Mouse (Mus musculus) heart, postnatal 4 days (tissue): ENCODE data around the gene Clec16a. TPM values are rescaled to one million over a fixed set of nuclear protein-coding genes. Genes with fewer than 3 reads are reported as not detected.

ENCODE experiments used
- DNase-seq: peaks from one replicate; pipeline ENCODE4 v3.0.0; 2021
- total RNA-seq, 2 experiments: library from RNA; stranded (reverse); gene quantifications; 2 replicates each; pipeline ENCODE4 v1.2.3; 2021

Gene Clec16a
- total RNA-seq, 2 experiments from 2014 or later = 40.5 to 42.2 TPM

DNA sequence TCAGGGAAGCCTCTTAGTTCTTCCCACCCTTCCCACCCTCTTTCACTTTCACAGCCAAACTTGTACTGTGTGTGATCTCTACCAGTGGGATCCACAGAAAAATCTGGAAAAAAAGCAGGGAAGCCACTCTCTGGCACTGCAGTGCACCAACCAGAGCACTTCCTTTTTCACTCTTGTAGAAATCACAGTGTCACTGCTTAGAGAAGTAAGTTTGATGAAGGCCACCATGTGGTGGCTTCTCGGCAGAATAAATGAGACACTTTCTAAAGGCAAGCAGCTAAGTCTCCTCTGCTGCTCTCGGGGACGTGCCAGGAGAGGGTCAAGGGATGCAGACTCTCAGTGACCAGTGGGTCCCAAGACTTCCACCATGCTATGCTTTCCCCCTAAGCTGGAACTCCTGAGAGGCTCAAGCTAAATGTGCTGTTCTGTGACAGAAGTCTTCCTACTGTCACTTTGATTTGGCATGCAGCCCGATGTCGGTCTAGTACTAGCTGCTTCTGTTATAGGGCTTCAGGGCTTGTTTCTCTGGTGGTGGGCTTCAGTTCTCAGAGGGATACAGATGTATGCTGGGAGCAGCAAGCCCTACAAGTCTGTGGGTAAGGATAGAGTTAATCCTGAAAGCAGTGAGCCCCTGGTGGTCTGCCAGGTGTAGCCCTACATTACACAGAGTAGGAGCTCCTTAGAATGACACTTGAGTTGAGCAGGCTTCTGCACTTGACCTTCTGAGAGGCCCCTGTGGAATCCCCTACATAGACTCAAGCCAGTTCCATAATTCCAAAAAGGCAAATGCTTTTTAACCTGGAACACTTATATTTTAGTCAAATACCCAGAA is 178.9 kb downstream of the Clec16a start:
- DNase-seq = no peak

DNA sequence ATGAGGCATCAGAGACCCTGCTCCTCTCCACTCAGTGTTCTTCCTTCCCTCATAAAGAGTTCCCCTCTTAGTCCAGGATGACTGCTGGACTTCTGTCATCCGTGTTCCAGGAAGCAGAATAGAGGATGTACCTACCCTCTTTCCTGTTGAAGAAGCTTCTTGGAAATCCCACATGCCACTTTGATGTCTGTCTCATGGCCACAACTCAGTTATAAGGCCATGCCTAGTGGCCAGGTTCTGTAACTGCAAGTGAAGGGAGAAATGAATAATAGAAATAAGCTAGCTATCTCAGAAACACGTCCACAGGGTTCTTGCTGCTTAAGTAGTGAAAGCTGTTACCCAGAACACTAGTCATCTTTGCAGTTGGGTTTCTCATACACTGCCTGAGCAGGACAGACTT is 180.0 kb downstream of the Clec16a start:
- no peak for DNase-seq

DNA sequence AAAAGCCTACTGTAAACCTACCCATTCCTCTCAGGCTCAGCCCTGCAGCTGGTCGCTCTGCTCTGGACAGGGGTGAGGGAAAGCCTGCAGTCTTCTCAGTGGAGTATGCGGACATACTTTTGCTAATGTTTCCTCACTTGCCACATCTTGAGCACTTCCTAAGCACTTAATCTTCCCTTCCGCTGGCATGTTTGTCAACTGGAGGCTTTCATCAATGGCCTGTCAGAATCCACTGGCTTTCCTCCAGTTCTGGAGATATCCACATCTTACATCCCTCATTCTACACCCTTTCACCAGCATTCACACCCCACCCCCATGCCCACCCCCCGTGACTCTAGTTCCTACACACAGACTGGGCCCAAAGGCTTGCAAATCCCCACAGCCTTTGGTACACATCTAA is 182.5 kb downstream of the Clec16a start:
- DNase-seq = no peak

DNA sequence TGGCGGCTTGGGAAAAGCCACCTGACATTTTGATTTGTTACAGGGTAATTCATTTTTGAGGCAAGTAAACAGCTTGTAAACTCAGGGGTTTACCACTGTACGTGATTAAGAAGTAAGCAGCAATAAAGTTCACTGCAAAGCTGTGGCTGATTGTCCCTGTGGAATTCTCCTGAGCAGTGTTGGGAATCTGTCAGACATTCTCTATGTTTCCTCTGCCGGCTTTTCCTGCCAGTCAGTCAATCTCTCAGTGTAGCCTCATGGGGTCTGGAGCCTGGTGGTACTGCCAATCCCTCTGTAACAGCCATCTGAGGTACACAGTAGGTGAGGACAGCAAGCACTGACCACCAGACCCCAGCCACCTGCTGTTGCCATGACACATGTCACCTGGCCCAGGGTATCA is 183.7 kb downstream of the Clec16a start:
- no peak for DNase-seq

DNA sequence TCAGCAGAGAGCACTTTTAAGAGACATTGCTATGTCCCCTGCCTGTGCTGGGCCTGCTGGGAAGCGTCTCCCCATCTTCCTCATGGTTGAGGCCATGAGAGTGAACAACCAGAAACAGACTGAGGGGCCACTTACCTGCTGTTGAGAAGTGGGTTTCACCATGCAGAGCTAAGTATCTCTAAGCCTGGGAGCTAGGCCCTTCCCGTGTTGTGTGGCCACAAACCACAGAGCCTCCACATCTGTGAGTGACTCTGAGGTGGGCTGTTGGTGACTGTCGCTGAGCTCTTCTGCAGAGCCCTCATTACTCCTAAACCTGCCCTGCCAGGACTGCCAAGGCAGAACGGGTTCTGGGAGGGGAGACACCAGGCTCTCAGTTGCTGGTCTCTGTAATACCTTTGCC is 185.8 kb downstream of the Clec16a start:
- DNase-seq = no peak

DNA sequence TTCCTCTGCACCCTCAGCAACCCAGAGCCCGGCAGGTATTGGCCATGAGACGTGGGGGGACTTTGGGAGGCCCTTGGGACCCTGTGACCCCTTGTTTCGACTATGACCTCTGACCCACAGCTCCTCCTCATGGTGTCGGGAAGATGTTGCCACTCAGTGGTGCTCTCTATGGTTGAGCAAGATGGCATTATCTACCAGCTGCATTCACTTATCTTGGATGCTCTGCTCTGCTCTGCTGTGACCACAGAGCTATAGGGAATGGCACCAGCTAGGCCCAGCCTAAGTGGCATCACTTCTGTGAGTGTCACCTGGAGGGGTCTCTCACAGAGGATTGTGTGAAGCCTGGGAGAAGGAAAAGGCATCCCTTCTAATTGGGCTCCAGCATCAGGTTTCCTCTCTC is 186.6 kb downstream of the Clec16a start:
- DNase-seq = no peak

DNA sequence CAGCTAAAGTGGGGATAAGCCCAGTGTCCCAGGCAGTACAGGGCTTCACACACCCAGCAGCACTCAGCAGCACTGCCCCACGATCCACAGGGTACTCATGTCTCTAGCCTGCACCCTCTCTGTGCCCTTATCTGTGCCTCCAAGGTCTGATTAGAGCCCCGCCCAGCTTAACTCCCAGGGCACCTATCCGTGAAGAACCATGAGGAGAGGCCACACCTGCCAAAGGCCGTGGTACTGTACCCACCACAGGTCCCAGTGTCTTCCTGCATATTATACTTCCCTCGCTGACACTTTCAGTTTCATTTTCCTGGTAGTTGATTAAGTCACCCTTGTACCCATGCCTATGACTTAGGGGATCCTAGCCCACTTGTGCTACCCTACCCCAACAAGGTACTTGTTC is 187.3 kb downstream of the Clec16a start:
- no peak for DNase-seq

DNA sequence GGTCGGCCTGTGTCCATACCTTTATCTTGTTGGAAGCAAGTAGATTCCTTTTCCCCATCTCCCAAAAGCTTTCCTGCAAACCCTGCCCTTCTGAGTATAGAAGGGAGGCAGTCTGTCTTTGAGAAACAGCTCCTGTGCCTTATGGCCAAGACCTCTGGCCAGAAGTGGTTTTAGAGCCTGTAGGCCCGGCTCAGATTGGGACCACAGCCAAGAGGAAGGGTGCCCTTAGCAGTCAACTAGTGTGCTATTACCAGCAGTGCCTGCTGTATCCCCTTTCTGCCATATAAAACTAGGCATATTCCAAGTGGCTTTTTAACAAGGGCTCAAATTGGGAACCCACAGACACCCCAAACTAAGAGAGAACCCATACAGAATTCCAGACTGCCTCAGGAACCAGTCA is 190.6 kb downstream of the Clec16a start:
- DNase-seq = peak; percentile 45

DNA sequence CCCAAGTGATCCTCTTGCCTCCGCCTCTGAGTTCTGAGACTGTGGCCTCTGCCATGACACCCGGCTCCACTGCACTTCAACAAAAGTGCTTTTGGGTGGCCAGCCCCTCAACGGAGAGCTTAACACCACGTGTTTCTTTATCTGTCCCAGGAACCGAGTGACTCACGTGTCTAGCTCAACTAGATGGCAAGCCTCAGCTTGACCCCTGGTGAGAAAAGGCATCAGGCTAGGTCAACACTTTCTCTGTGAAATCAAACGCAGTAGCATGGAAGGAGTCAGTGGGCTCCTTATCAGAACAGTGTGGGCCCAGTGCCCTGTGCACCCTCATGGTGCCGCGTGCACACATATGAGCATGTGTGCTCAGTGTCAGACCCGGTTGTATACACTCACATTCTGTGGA is 191.2 kb downstream of the Clec16a start:
- DNase-seq = no peak

DNA sequence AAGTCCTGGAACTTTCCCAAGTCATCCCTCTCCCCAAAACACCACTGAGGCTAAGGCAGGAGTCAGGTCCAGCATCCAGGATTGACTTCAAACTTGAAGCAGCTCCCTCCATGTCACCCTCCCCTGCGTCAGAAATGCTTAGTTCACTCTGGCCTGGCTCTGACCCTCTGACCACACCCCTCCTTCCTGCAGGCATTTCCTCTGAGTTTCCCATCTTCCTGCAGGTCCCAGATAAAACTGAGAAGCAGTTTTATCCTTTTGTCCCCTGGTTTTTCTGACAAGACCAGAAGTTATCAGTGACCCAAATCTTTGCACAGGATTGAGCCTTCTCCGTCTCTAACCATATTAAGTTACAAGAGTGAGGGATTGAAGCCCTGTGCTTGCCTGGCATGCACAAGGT is 192.4 kb downstream of the Clec16a start:
- peak; percentile 52 for DNase-seq

DNA sequence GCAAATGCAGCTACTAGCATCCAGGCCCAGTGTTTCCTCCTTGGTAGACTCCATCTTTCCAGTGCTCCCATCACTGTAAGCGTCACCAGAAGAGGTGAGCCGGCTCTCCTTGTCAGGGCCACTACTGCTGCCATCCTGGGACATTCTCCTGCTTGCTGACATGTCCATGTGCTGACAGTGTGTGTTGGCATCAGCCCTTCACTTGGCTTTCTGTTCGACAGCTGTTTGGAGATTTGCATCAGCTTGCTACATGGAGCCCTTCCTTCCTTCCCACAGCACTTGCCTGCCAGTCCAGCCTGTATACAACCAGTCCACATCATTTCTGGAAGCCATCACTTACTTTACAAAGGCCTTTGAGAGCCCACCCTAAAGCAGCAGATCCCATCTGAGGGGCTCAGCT is 193.7 kb downstream of the Clec16a start:
- DNase-seq = no peak

DNA sequence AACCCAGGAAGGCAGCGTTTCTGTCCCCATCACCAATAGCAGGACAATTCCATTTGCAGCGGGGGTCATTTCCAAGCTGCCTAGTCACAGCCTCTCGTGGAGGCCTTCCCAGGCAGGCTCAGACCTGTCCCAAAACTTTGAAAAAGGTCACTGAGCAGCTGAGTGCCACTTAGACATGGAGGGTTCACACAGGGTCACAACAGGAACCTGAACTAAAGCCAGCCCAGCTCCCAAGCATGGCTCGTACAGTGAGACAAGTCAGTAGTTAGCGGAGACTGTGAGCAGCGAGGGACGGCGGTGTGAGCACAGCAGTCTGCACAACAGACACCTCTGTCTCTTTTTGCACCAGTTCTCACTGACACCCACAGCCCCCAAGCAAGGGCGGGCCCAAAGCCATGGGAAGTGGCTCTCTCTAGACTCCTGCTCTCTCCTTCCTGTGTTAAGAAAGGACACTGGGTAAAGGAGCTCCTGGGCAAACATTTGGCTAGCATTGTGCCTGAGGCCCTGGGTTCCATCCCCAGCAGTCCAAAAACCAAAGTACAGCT is 194.8 kb downstream of the Clec16a start:
- peak; percentile 47 for DNase-seq

DNA sequence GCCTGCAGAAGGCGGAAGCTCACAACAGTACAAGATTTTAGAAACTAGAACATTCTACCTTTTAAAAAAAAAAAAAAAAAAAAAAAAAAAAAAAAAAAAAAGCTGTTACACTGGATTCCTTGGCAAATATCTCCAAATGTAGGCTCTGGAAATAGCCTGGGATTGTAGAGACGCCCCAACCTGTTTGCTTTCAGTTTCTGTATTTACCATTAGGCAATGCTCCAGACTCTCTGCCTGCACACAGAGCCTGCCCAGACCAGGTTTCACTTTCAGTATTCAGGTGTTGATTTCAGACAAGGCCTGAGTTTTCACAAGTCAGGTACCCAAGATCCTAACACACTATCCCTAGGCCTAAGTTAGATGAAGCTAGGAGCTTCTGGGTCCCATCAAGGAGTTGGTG is 195.9 kb downstream of the Clec16a start:
- no peak for DNase-seq

DNA sequence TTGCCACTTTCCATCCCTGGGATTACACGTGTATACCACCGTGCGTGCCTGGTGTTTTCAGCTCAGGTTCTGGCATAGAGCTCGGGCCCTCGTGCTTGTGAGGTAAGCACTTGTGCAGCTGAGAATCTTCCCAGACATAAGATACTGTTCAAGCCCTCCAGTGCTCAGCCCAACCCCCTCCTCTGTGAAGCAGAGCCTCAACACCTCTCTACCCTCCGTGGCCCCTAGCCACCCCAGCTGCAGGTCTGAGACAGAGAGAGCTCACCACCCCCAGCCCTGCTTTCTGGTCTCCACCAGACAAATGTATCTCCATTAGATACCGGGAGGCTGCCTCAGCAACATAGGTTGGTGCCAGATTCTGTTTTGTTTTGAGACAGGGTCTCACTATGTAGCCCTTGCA is 204.1 kb downstream of the Clec16a start:
- DNase-seq = no peak

DNA sequence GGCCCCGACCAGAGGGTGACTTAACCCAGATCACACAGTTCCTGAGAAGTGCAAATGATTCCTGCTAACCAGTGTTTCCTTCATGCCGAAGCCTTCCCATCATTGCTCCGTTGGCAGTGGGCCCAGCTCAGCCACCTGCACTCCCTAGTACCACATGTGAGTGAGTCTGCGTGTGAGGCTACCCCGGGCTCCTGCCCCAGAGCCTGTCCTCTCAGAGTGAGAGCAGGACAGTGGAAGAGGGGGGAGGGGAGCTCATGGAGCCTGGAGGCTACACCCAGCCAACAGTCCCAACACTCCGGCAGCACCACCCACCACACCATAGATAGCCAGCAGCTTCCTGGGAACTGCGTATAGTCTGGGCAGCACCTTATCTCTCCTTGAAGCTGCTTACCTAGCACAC is 204.7 kb downstream of the Clec16a start:
- peak; percentile 63 for DNase-seq

DNA sequence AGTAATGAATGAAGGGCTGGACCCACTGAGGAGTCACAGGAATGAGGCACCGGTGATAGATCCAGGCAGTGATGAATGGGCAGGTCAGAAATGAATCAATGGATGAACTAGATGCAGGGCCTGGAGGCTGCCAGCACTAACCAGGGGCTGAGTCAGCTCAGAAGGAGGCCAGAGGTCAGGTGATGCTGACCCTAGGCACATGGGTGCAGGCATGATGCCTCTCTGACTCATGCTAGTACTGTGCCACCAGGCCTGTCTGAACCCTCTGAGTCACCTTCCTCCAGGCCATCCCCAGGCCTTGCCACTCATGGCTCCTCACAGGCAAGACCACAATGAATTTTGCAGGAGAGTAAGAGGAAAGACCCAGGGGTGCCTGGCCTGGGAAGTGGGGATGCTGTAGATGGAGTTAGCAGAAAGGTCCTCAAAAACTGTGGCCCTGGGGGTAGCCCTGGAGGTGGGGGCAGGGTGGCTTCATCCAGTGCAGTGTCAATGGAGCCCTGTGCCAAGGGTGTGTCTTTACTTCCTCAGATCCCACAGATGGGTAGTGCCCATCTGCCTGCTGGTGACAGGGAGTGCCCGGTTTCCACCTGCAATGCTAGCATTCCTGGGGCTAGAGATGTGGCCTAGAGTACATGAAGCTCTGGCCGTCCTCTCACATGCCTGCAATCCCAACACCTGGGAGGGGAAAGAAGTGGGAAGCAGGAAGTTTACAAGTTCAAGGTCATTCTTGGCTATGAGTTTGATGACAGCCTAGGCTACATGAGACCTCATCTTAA is 209.6 kb downstream of the Clec16a start:
- DNase-seq = no peak

DNA sequence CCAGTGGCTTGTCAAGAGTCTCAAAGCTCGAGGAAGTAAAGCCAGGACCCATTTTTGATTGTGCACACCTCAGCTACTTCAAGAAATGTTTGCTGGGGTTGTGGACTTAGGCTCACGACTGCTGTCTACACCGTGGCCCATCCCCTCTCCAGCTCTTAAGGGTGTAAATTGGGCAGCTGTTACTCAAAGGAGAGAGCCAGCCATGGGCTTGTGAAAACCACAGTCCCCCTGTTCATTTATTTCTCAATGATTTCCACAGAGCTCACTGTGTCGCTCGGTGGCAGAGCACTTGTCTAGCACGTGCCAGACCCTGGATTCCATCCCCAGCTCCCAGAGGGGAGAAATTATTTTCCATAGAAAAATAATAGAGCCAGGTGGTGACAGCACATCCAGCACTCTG is 211.0 kb downstream of the Clec16a start:
- DNase-seq = no peak

DNA sequence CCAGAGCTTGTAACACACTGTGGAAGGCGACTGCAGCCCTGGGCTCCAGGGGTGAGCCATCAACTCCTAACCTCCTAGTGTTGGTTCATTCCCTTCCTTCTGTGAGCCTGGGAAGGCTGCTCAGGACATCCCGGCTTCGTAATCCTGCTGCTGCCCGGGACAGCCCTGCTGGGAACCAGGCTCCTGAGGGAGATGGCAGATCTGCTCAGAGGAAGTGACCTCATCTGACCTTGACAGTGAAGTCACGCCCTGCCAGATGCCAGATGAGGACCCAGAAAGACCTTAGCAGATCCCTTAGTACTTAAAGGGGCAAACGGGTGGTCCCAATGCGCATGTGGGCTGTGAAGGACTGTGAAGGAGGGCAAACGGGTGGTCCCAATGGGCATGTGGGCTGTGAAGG is 216.0 kb downstream of the Clec16a start:
- peak; percentile 41 for DNase-seq

DNA sequence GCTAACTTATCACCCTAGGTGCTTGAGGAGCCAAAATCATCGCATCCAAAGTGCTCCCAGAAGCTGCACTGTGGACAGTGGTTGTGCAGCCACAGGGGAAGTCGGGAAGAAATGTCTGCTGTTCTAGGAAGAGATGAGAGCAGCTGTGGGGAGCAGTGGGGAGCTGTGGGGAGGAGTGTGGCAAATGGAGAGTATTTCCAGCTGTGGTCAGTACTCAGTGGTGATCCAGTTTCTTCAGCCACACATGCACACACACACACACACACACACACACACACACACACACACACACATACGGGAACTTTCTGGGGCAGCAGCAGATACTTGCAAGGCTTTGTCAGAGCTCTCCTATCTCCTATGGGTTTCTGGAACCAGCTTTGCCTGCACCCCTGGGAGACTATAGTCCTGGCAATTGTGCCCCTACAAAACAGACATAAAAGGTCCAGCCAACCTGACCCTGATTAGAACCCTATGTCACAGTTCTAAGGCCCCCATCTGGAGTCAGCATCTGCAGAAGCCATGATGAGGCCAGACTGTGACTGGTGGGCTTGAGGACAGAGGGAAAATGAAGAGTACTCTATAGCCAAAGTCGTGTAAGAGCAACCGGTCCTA is 217.5 kb downstream of the Clec16a start:
- no peak for DNase-seq

DNA sequence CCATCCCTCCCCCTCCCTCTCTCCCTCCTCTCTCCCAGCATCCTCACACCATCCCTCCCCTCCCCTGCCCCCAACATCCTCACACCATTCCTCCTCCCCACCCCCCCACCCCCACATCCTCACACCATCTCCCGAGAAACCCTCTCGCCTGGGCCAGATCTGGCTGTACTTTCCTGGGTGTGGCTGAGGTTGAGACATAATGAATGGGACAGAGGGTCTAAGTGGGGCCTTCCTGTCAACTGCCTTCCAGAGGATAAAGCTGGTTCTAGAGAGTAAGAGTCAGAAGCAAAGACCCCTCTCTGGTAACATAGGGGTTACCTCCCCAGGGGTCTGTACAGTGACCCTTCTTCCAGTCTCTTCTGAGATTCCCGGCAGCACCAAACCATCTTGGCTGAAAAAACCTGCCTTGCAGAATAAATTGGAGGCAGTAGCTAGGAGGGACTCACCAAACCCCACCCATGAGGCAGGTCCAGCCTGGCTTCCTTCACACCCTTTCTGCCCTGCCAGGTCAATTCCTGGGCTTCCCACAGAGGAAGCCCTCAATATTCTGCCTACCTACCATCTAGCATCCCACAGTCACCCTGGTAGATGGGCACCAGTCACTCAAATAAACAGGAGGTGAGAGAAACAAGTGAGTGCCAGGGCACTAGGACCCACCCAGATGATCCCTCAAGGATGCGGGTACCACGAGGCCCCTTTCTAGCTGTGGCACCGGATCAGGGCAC is 218.6 kb downstream of the Clec16a start:
- DNase-seq = no peak

DNA sequence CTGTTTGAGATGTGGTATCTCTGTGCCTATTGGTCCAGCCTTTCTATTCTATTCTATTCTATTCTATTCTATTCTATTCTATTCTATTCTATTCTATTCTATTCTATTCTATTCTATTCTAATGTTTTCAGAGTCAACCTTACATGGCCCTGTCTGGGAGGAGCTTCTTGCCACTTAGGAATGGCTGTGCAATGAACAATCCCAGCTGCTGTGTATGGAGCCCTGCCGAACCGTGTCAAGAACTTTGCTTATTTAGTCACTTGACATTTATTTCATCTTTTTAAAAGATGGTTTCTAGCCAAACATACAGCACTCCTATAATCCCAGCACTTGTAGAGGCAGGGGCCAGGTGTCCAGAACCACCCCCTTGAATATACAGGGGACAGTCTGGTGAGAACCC is 219.2 kb downstream of the Clec16a start:
- no peak for DNase-seq

DNA sequence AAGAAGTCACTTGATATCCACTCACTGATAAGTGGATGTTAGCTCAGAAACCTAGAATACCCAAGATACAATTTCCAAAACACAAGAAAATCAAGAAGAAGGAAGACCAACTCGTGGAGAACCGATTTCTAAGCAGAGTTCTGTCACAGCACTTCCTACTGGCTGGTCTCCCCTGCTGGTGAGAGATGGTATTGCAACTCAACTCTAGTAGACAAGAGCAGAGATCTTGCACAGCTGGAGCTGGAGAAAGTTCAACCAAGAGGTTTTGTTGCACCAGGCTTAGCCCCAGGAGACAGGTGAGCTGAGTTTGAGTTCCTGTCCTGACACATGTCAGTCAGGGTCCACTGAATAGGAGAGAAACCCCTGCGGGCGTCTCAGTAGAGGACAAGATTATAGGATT is 222.0 kb downstream of the Clec16a start:
- DNase-seq = peak; percentile 83

DNA sequence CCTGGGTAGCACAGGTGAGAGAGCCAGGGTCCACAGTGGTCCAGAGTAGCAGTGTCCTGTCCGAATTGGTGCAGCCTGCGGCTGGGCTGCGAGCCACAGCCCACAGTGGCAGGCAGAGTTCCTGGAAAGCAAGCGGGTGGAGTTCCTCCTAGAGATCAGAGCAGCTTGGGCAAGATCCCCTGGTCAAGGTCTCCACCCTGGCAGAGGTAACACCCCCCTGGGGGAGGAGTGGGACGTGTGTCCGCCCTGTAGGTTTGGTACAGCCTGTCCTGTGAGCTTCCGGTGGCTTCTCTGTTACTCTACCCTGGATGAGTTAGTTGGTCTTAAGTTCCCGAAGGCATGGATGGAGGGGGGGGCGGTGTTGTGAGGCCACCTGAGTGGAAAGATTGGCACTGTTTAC is 223.7 kb downstream of the Clec16a start:
- no peak for DNase-seq
